ENCODE assay signal across 8 mouse cellular contexts in the genomic region with DNA sequence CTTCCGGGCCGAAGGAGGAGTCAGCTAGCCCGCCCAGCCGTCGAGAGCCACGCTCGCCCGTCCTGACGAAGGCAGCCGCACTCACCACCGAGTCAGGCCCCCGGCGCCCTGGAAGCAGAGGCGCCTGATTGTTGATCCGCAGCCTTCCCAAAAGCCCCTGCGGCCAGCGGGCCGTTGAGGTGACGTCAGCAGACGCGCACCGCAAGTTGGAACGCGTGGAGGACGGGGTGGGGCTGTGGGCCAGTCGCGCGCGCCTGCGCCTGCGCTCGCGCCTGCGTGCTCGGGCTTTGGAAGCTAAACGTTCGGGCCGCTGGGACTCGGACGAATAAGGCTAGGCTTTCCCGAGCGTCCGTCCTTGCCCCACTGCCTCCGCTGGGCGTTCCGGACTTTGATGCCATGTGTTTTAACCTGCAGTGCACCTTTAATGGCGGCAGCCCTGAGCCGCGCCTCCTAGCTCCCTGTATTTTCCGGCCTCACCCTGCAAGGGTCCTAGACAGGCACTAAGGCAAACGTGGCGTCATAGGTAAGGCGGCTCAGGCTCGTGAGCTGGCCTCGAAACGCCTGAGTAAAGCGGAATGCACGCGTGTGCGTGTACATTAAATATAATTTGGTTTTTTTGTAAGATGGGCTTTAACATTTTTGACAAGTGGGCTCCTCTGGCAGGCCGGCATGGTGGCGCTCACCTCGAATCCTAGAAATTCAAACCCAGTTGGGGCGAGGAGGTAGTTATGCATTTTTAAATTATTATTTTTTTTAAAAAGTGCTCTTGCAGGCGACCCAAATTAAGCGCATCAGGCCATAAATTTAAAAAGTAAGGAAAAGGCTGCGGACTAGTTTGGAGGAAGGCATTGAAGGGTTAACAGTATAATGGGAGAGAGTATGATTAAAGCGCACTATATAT. TPM values are rescaled to one million over a fixed set of nuclear protein-coding genes. Genes with fewer than 3 reads are reported as not detected.
DNase-seq lines count a peak whose midpoint lies in the region; ATAC-seq lines count a peak whose summit lies in the region.

Birc2 (minus strand) TSS at position 160 of the 901 bp plus-strand sequence.

- WGBS in heart, embryonic 10.5 days: under 1% methylated on average over 68 of the region's 68 CpGs
- under 1% methylated on average over 68 of the region's 68 CpGs for WGBS in kidney, embryonic 15.5 days

- ATAC-seq in erythroblast, adult 5-6 weeks (replicated peaks; ENCODE audit: low FRiP score, poor library complexity, severe bottlenecking): peak; percentile 96
- ATAC-seq in kidney, embryonic 15.5 days (replicated peaks; ENCODE audit: low FRiP score): peak; percentile 98
- ATAC-seq in monocyte, adult 5-6 weeks (replicated peaks; ENCODE audit: insufficient number of reproducible peaks, low FRiP score, low TSS enrichment, poor library complexity, severe bottlenecking): peak; percentile 93

- H3K9me3 ChIP-seq in heart, embryonic 10.5 days: no peaks in the 10 kb centered on the region
- H3K9me3 ChIP-seq in kidney, embryonic 15.5 days (replicated peaks): no peaks in the 10 kb centered on the region

- peaks cover 13% of the 10 kb centered on the region; the same call in 1 of the 2 replicates for H3K4me1 ChIP-seq in heart, embryonic 10.5 days
- peaks cover 20% of the 10 kb centered on the region for H3K4me1 ChIP-seq in kidney, embryonic 15.5 days

- peak within 1 kb of the TSS; percentile 69 for H3K4me3 ChIP-seq in heart, embryonic 10.5 days
- peak within 1 kb of the TSS; percentile 70 for H3K4me3 ChIP-seq in kidney, embryonic 15.5 days (replicated peaks)

- DNase-seq in B cell, adult 2 months: peak; percentile 94 to 95
- DNase-seq in brain, adult 2 months (ENCODE audit: low read depth, low spot score): peak; percentile 99
- peak; percentile 99 for DNase-seq in heart, embryonic 10.5 days (ENCODE audit: low spot score)
- peak; percentile 98 for DNase-seq in liver
- DNase-seq in spleen, postnatal 4 days (ENCODE audit: low spot score in 2 of 2): peak; percentile 93 to 95

- peak within 1 kb of the TSS; percentile 97 for H3K27ac ChIP-seq in heart, embryonic 10.5 days
- H3K27ac ChIP-seq in kidney, embryonic 15.5 days: peak within 1 kb of the TSS; percentile 98

- H3K27me3 ChIP-seq in heart, embryonic 10.5 days (ENCODE audit: insufficient read depth, poor library complexity, severe bottlenecking): no peaks in the 10 kb centered on the region
- no peaks in the 10 kb centered on the region for H3K27me3 ChIP-seq in kidney, embryonic 15.5 days

- peak within 1 kb of the TSS; percentile 81 for H3K9ac ChIP-seq in kidney, embryonic 15.5 days

- H3K36me3 ChIP-seq in heart, embryonic 10.5 days: peaks cover 15% of the 10 kb centered on the region
- peaks cover 24% of the 10 kb centered on the region for H3K36me3 ChIP-seq in kidney, embryonic 15.5 days

- peak within 1 kb of the TSS; percentile 74 for H3K4me2 ChIP-seq in kidney, embryonic 15.5 days

RNA-seq across cellular contexts. Expression of gene Birc2, which starts in this region (rescaled TPM):
- 29.4 and 33.2 TPM in 2 replicates for total RNA-seq in erythroblast, adult 5-6 weeks (2015; ENCODE audit: low replicate concordance)
- total RNA-seq in erythroblast, adult 5-6 weeks (2017; ENCODE audit: low replicate concordance): 35.0 and 37.4 TPM in 2 replicates
- 23.6 and 24.2 TPM in 2 replicates for polyA plus RNA-seq in heart, embryonic 10.5 days (2016; fragmentation: Nextera tagmentation; extraction: Ambion mirVana)
- 35.6 and 37.9 TPM in 2 replicates for polyA plus RNA-seq in kidney, embryonic 15.5 days (2015; fragmentation: Nextera tagmentation; extraction: Ambion mirVana)
- 79.5 to 117 TPM (median 103 TPM) in 3 replicates for total RNA-seq in monocyte, adult 5-6 weeks (2017)

Comparison
In these comparisons a context has a peak if more than half of its experiments do, and no peak if none do; other contexts are left out.
1. Peak in every context shown above with its lines: DNase-seq, ATAC-seq, H3K4me3 ChIP-seq and H3K27ac ChIP-seq.